Mouse (Mus musculus) regulatory T cell (primary cell): Measurements from ENCODE around the gene Entpd3.

ENCODE experiments used
- in situ Hi-C: fragments of 300-600 bp; cut with MboI, MseI; formaldehyde crosslinking; loops from one replicate; pipeline ENCODE4 v1.15.1; 2025; ENCODE audit warnings: high pct_unique_total_duplicates

Gene Entpd3

DNA sequence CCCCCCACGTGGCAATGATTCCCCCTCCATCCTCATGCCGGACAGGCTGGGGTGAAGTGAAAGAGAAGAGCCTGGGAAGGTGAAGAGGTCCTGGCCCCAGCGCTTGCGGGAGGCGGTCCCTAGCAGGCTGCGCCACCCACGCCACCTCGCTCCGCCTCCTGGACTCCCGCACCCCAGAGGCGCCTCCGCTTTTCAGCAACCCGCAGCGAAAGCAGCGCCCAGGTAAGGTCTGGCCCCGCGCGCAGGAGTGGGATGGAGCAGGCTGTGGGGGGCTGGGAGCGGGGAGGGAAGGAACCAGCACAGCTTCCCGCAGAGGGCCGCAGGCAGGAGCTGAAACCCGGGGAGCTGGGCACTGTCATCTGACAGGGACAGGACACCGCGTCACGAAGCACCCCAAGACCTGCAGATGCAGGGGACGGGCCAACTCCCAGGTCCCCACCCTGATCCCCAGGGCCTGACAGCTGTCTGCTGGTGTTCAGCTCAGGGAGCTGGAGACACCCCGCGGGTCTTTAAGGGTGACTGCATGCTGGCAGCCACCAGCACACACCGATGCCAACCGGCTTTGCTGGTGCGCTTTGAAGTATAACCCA lies at the start of gene Entpd3:
Gene Entpd3 (plus strand): TSS at position 157 of the 590 bp plus-strand sequence.
- in situ Hi-C loops = no loop called here

DNA sequence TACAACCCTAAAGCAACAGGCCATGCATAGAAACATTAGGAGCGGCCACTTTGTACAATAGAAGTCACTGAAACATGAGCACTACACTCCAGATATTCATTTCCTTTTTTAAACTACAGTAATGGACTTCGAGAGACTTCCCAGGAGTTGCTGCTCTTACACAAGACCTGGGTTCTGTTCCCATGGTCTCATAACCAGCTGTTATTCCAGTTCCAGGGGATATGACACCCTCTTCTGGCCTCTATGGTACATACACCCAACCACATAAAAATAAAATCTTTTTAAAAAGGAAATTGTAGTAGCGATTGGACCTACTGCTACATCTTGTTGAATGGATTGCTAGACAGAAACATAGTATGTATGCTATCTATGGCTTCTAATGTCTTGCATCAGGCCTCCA lies 48.1 kb upstream of the Entpd3 start:
- in situ Hi-C loops = no loop called here

DNA sequence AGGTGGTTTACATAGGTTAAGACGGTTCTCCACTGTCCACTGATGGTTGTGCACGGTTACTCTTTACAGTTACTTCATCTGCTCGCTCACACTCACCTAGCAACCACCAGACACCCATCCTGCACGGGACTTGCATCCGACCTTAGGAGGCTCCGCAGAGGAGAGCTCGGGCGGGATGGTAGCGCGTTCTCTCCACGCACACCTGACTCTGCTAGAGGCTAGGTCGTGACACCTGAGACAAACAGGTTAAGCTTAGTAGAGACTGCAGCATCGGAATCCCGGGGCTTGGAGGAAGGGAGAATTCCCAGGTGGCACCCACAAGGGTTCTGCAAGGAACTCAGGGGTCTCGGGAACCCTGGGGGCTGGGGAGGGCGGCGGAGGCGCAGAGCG lies 47.6 kb upstream of the Entpd3 start, which contains the start of gene Eif1b:
Gene Eif1b (plus strand): TSS at position 223 of the 390 bp plus-strand sequence.
- in situ Hi-C loops = no loop called here

DNA sequence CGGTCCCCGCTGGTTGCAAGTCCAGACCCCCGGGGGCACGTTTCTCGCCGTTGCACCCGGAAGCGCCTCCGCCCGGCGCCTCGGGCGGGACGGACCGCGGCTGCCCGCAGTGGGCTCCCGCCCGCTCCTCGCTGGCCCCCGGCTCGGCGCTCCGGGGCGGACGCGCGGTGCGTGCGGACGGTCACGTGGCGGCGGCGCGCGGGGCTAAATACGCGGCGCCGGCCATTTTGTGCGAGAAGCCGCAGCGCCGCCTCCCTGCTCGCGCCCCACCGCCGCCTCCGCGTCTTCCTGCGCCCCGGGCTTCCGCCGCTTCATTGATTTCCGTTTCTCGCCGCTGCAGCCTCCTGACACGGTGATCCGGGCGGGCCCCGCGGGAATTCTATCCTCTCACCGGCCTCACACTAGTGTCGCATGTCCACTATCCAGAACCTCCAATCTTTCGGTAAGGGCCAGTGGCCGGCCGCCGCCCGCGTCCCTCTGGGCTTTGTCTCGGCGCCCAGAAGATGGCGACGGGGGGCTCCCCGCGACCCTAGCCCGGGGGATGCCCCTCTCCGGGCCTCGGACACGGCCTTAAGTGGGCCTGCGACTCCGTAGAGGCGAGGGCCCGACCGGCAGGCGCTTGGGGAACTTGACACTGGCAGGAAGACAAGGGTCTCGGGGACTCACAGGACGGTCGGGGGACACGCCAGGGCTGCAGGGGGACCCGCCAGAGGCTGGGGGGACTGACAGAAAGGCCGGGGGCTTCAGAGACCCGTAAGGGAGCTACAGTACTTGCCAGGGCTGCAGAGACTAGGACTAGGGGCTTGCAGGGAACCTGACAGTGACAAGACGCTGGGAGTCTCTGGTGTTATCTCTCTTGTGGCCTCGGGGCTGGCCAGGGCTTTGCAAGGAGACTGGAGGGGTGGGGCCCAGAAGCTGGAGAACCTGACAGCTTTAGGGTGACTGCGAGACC lies 46.9 kb upstream of the Entpd3 start:
- in situ Hi-C loops = no loop called here

DNA sequence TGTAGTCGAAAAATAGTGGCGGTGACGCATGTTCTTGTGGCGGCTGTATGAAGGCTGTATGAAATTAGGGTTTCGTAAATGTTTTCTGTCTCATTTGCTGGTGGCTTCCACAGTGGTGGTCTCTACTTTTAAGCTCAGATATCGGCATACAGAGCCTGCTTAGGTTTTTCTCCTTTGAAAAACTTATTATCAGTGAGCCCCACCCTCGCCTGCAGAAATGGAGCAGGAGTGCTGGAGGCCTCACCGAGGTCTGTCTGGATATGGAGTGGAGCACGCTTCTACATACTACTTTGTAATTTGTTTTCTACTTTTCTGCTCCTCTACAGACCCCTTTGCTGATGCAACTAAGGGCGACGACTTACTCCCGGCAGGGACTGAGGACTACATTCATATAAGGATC lies 45.8 kb upstream of the Entpd3 start:
- in situ Hi-C loops = no loop called here

DNA sequence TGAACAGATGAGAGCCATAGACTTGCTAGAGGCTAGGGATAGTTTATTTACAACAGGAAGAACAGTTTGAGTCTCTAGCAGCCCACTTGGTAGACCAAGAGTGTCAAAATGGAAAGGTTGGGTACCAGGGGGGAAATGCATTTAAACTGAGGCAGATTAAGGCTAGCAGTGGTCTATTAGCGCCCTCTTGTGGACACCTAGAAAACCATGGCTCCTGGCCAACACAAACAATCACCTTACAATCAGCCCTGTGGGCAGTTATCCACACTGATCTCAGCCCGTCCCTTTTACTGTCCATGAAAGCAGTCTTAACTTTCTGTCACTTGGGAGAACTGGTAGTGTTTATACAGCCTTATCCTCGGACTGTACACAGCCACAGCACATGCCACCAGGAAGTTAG lies 42.9 kb upstream of the Entpd3 start:
- in situ Hi-C loops = no loop called here

DNA sequence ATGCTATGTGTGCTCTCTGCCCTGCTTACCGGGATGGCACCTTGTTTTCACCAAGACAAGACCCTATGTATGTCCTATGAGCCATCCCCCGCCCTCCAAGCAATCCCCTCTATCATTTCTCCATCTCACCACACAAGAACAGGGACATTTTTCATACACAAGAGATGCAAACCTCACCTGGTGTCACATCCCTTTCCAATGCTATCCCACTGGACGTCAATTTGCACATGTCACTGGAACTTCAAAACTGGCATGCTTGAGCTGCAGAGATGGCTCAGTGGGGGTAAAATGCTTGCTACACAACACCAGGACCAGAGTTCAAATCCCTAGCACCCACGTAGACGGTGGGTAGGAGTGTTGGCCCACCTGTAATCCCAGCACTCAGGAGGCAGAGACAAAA lies 41.6 kb upstream of the Entpd3 start:
- in situ Hi-C loops = no loop called here

DNA sequence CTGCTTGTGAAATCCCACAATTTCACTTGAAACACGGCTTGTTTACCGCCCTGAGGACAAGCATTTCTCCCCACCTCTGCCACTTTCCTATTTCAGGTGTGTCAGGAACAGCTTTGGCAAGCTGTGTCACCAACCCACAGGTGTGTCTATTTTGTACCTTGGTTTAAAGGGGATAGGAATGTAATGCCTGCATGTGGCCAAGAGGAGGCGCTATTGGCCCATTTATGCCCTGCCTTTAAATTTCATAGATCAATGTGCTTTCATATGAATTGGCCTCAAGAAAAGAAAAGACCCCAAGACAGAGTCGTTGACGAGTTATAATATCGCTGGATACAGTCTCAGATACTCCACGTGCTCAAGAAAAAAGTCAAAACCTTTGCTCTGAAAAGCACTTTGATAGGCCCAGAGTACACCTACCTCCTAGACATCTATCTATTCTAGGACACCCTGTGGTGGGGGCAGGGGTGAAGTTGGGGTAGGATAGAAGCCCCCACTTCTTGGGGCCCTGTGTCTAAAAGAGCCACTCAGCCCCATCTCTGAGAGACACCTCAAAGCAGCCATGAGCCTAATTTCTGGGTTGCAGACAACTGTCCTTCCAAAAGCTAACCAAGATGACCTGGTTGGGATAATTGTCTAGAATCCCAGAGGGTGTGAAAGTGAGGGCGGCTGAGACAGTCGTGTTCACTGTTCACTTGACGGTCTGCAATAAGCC lies 38.3 kb upstream of the Entpd3 start:
- in situ Hi-C loops = loop anchor here (5.0 kb wide), 2 partner anchors 69 to 86 kb away; no protein-coding TSS in a partner anchor

DNA sequence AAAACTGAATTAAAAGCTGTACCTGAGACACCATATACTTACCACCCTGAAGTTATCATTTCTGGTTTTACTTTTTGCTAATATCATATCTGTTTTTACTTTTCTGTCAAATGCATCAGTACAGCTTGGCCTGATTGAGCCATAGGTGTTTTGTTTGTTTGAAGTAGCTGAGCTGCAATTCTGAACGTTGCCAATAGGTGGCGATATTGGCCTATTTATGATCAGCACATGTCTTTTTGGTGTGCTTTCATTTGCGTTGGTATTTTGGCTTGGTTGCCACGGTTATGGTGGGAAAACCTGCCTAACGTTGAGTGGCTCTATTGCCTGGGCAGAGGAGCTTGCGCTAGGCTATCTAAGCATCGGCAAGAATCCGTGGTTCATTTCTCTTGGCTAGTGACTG lies 37.6 kb upstream of the Entpd3 start:
- in situ Hi-C loops = loop anchor here (5.0 kb wide), 2 partner anchors 70 to 85 kb away; no protein-coding TSS in a partner anchor

DNA sequence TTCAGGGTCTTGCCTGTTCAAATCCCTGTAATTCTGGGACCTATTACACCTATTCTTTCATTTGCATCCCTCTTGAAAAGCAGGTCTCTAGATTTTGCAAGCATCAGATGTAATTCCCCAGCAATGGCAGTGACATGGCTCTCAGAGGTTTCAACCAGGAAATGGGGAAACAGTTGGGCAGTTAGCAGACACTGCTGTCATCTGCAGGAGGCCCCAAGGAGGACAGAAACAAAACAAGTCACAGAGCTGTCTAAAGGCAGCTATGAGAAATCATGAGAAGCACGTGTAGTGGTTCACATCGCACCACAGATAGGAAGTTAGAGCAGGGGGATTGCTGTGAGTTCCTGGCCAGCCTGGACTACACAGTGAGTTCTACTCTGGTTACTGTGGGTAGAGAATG lies 35.2 kb upstream of the Entpd3 start:
- in situ Hi-C loops = loop anchor here (5.0 kb wide), 2 partner anchors 72 to 83 kb away; no protein-coding TSS in a partner anchor

DNA sequence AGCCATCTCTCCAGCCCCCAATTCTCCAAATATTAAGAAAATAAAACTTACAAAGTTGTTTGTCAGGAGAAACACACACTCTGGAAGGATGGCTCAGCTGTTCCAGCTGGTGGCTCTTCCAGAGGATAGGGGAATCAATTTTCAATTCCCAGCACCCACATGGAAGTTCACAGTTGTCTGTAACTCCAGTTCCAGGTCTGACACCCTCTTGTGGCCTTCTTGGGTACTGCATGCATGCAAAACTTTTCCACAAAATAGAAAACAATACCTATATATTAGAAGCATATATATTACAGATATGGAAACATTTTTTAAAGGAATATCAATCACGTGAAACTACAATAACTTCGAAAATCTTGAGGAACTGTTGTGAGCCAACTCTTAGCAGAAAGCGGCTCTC lies 27.8 kb upstream of the Entpd3 start:
- in situ Hi-C loops = no loop called here

DNA sequence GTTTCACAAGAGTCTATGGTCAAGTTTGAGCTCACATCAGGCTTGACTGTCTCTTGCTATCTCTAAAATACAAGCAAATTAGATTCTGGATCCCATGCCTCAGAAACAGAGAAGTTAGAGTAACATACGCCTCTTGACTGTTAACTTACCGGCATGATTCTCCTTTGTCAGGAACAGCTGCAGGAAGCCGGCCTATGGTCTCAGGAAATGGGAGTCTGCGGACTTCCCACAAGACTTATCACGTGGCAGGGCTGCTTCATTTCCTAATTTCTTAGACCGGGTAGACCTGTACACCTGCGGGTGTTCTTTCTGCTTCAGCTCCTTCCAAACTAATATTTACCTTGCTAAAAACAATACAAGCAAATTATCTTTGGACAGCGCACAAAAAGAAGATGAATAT lies 22.9 kb upstream of the Entpd3 start:
- in situ Hi-C loops = no loop called here

DNA sequence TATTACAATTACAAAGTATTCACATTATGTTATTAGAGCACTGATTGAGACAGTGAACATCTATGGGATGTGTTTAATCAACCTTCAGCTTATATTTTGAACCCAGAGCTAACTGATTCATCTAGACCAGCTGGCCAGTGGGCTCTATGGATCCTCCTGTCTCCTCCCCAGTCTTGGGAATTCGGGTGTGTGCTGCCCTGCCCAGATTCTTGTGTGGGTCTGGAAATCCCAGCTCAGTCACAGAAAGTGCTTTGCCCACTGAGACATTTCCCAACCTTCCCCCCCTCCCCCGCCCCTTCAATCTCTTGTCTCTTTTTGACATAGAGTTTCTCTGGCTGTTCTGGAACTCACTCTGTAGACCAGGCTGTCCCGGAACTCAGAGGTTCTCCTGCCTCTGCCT lies 20.7 kb upstream of the Entpd3 start:
- in situ Hi-C loops = no loop called here

DNA sequence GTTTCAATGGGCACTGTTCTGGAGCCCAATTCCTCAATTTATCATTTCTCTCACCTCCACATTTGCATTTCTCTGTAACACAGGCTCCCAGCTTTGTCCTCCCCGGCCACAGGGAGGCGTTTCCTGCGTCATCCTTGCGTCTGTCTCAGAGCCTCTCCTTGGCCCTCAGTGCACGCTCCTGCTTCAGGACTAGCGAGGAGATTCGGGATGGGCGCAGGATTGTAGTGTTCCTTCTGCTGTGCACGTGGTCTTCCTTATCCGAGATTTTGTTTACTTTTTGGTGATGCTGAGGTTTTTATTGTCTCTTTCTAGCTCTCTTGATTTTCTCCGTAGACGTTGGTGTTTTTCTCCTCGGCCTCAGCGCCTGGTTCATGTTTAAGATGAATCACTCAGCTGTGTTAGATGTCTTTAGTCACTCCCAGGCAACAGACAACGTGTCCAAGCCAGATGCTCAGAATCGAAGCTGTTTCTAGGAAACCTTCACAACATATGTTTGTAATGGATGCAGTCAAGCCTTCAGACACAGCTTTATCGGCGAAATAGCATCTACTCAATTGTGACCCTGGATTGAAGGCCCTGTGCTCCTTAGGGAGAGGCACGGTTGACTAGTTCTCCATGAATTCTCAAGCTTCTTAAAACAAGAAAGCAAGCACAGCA lies 20.0 kb upstream of the Entpd3 start:
- in situ Hi-C loops = no loop called here

DNA sequence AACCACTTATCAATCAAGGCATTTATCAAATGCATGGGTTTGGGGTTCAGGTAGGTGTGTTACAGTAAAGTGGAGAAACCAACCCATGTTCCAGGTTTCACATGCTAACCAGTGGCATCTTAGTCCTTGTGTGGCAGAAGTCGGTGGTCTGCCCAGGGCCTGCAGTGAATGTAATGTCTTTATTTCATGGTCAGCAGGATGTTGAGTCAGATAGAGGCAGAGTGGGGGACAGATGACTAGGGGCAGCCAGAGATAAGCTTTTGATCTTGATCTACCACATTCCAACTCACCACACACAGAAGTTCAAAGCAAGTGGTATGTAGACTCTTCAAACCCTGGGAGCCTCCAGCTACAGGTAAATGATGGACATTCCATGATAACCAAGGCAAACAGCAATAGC lies 18.5 kb upstream of the Entpd3 start:
- in situ Hi-C loops = no loop called here

DNA sequence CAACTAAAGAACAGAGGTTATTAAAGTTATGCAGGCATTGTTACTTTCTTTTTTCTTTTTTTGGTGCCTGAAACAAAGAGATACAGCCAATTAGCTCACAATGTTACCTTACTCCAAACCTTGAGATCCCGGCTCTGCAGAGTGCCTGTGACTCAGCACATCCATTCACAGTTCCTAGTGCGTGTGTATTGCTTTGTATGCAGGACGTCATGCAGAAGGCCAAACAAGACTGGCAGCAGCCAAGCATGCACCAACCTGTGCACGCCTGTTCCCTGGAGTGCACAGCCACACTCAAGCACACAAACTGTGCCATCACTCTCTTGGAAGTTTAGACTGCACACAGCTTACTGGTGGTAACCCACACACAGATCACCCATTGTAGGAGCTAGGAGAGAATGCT lies 12.3 kb upstream of the Entpd3 start:
- in situ Hi-C loops = loop anchor here (5.0 kb wide), 1 partner anchor 665 kb away; no protein-coding TSS in a partner anchor

DNA sequence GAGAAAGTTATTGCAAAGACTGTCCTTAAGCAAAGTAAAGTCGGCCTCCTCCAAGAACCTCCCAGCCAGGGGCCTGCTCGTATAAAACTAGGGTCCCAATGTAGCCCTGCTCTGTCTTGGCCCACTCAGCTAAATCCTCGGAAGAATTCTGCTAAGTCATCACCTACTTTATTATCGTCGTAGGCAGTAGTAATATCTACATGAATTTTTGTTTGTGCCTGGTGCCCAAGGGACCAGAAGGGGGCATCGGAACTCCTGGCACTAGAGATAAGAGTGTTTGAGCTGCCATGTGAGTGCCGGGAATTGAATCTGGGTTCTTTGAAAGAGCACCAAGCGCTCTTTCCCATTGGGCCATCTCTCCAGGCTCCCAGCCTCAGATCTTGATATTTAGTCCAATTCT lies 11.7 kb upstream of the Entpd3 start:
- in situ Hi-C loops = loop anchor here (5.0 kb wide), 1 partner anchor 664 kb away; no protein-coding TSS in a partner anchor

DNA sequence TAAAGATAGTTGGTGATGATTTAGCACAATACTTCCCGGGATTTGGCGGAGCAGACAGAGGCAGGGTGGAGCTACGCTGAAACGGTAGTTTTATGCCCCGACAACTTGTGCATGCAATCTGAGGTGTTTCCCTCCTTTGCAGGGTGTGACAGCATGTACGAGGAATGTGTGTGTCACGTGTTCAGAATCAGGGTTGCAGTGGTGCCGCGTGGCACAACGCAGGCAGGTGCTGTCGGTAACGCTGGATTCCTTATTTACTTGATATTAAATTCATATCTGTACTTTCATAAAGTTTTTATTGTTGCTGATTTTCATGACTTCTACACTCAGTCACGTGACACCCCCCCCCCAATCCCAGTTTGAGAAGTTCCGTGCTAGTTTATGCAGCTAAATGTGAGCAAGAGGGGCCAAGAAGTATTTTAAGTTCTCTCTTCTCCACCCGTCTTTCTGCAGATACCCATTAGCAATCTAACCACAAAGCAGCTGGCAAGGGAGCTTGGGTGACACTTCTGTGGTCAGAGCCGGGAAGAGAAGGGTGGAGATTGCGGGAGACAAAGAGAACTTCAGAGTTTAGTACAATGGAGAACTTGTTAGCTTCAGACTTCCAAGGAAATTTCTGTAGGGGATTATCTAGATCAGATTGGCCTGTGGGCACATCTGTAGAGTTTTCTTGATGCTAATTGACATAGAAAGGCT lies 10.7 kb upstream of the Entpd3 start:
- in situ Hi-C loops = loop anchor here (5.0 kb wide), 1 partner anchor 663 kb away; no protein-coding TSS in a partner anchor

DNA sequence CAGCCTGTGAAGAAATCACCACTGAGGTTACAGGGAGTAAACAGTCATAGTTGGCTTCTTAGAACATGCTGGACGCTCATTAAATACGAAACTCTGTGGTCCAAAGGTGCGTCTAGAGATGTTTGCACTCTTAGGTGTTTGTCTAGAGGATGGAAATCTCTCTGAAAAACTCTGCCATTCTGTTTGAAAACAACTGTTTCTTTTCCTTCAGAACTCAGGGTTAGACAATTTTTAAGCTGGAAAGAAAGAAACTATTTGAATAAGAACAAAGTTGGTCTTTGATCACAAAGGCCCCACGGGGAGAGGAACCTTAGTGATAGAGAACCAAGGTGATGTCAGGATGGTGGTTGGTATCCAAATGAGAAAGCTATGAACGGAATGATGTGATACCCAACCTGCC lies 9.1 kb upstream of the Entpd3 start:
- in situ Hi-C loops = no loop called here

DNA sequence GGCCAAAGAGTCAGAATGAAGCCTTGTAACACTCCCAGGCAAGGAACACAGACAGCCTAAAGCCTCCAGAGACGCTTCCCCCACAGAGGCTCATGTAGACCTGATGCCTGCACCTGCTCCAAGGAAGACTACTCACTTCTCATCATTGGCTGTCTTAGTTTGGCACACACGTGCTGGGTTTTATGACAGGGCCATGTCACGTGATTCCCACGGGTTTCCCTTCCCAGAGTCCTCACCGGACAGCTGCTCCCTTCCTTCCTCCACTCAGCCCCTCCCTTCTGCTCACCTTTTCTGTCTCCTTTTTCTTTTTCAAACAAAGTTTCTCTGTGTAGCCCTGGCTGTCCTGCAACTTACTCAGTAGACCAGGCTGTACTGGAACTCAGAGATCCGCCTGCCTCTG lies 7.6 kb upstream of the Entpd3 start:
- in situ Hi-C loops = no loop called here

DNA sequence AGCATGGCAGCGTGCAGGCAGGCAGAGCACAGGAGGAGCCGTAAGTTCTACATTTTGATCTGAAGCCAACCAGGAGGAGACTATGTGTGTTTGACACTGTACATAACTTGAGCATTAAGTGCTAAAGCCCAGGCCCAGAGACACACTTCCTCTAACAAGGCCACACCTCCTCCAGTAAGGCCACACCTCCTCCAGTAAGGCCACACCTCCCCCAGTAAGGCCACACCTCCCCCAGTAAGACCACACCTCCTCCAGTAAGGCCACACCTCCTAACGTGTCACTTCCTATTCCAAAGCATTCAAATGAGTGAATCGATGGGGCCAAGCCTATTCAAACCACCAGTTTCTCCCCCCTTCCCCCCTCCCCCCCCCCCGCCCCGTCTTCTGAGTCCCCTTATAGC lies 6.9 kb upstream of the Entpd3 start:
- in situ Hi-C loops = no loop called here
